Mouse (Mus musculus) activated CD4-positive, CD25-positive, alpha-beta regulatory T cell, adult 4 months (primary cell): ENCODE measurements at regions not wholly inside any gene's neighbourhood (a gene's known extent, or its start where the extent isn't known, plus 50 kb on each side); places are given as distances from the start of the nearest gene placed in this dataset.

ENCODE experiments used
- ATAC-seq: one replicate; pipeline ENCODE4 v1.8.0; 2017

DNA sequence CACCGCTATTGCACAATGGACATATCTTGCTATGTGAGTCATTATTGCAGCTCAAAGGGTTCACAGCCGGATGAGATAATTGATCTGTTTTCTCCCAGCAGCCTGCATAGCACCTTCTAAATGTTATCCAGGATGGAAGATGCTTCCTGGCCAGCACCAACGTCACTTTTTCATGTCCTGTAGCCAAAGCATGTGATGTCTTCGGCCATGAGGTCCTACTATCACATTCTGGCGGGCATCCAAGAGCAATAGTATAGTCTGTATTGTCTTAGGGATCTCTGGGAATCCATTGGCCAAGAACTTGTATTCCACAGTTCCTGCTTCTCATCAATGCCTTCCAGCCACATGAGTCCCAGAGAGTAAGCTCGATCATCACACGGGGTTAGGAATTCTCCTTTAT is 70.6 kb downstream of the Npy start:
- no peak for ATAC-seq

DNA sequence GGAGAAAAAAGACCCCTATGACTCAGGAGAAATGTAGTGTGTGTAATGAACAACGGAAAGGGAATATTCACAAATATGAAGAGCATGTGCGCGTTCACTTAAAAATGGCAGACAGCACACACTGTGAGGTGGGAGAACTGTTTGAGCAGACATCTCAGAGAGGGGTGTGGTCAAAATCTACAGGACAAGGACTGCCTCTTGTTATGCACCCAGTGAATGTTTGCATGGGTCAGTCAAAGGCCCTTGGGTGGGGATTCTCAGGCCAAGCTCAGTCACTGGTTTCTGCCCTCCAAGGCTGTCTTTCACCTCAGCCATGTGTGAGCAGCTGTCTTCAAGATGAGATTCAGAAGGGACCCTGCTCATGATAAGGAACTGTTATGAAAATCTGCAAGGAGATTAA is 76.6 kb downstream of the Npy start:
- ATAC-seq: no peak

GRCm38 (mm10) chr6:49901512-49901911 is 79.0 kb downstream of the Npy start:
- ATAC-seq: no peak

DNA sequence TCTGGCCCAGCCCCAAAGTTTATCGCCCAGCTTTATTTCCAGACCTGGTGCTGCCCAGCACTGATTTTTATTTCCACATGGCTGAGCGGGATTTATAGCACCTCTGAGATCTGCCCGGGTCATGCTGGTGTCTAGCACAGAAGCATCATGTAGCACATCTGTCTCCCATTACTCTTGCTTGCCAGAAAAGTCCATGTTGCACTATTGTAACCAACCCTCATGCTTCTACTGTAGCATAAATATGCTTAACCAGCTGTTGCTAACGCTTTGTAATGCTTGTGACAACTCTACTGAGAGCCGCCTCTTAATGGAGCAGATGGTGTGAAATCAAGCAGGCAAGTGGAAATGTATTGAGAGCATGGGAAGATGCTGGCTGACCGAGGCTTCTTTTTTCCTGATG is 81.5 kb downstream of the Npy start:
- no peak for ATAC-seq

DNA sequence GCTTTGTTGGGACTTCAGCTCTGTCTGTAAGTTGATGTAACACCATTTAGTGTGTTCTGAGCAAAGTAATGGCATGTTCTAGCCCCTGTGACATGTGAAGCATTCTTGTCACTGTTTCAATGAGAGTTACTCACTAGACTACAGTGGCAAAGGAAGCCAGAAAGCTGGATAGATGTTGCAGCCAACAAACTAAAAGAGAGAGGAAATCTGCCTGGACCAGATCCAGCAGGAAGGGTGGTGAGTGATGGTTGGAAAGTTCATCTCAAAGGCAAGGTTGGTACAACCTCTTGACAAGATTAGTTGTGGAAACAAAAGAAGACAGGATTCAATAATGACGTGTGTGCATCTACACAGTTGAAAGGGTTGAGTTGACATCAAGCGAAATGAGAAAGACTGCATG is 83.9 kb downstream of the Npy start:
- ATAC-seq: no peak

GRCm38 (mm10) chr6:49919089-49919812 is 96.7 kb downstream of the Npy start:
- ATAC-seq: no peak

- no peak for ATAC-seq
These were observed 97.3 kb downstream of the Npy start for GRCm38 (mm10) chr6:49919813-49920170.

DNA sequence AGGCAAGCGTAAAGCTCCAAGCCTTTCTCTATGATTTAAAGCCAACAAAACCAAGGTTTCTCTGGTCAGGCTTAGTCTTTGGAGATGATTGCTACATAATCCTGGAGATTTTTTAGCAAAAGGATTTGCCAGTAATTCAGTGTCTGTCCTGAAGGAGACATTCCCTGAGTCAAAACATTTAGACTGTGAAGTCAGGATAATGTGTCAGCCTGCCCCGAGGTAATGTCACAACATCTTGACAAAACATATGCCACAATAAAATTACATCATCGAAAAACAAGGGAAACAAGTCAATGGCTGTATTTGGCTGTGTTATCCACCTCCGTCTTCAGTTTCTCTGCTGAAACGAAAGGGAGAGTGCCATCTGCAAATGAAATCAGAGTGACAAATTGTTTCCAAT is 101.8 kb downstream of the Npy start:
- ATAC-seq: no peak

GRCm38 (mm10) chr6:49928075-49928474 is 105.6 kb downstream of the Npy start:
- no peak for ATAC-seq

GRCm38 (mm10) chr6:49930104-49930503 is 107.6 kb downstream of the Npy start:
- peak; percentile 92 for ATAC-seq

- ATAC-seq: no peak
These were observed 120.6 kb downstream of the Npy start for GRCm38 (mm10) chr6:49943087-49943486.

DNA sequence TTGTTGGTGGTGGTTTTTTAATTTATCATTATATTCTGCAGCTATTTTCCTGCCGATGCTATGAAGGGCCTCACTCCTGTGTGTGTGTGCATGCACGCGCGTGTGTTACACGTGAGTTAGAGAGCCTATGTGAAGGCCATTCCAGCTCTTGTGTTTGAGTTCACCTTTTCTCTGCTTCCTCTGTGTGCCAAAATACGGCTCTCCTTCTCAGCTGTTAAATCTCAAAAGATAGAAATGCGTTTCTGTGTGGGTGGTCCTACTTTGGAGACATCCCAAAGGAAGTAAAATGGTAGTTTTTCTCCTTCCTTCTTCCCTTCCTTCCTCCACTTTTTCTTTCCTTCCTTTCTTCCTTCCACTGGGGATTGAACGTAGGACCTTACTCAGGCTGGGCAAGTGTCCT is 136.4 kb downstream of the Npy start:
- no peak for ATAC-seq

DNA sequence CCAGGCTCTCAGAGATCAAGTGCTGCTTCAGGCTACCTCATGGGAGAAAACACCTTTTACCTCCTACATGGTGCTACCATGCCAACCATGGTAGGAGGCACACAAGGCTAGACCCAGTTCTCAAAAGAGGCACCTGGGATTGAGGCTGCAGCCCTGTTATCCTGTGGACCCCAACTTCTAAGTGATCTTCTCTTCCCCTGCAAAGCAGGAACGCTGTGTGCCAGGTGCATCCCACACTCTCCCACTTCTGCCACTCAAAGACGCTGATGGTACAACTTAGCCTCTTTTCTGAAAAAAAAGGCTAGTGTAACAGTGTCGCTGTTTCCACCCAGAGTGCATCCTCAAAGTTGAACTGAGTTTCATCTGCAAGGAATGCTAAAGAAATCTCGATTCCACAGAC is 138.7 kb downstream of the Npy start:
- ATAC-seq: no peak

DNA sequence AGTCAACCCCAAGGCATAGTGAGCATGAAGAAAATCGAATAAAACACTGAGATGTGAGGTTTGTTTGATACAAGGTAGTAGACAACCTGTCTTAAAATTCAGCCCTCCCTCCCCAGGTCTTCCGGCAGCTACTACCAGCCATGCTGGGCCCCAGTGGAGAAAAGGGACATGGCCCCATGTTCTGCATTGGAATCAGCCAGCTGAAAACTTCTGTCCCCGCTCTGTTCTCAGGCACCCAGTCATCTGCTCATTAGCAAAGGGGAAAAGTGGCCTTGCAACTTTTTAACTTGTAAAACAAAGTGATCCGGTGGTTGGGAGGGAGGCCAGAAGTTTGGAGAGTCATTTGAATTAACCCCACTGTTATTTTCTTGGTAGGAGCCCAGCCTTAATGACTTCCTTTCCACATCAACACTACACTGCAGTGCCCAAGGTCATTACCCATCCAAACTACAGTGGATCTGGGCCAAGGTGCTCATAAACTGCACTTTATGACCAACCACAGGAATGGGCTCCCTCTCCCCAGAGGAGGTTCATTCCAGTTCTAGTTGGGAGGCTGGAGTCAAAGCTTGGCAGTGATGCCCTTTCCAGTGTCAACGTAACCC is 143.5 kb downstream of the Npy start:
- ATAC-seq: no peak

DNA sequence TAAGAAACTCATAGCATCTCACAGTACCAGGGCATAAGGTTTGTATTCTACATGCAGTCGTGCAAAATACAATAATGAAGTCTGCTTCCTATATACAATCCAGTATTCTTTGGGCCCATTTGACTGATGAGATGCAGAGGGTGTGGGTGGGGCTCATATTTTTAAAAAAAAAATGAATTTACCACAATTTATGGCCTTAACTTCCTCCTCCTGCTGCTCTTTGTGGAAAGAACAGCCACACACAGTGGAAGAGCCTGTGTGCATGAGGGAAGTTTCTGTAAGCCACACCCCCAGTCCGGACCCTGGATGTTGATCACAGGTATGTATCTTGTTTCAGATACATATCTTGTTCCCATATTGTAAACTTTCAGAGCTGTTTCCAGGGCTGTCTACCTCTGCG is 143.5 kb upstream of the Mpp6 start:
- no peak for ATAC-seq

DNA sequence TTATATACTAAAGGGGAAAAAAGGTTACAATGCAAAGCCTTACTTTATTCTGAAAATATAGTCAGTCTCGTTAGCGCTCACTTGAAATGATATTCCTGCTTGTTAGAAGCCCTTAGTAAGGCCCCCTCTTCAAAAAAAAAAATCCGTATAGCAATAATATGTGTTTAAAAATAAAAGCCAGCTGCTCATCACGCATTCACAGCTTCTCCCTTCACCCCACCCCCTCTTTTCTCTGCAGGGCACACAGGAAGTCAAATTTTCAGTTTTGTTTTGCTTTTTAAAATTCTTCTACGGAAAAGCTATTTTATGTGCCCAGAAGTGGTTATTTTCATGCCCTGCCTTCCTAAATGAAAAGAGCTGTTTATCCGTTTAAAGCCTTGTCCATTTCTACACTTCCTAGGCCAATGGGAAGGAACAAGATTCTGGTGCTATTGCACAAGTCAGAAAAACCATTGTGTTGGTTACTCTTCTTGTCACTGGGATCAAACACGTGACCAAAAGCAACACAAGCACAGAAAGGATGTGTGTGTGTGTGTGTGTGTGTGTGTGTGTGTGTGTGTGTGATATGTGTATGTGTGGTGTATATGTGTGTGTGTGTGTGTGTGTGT is 136.7 kb upstream of the Mpp6 start:
- ATAC-seq: peak; percentile 83

GRCm38 (mm10) chr6:49977783-49978182 is 132.3 kb upstream of the Mpp6 start:
- ATAC-seq: no peak

DNA sequence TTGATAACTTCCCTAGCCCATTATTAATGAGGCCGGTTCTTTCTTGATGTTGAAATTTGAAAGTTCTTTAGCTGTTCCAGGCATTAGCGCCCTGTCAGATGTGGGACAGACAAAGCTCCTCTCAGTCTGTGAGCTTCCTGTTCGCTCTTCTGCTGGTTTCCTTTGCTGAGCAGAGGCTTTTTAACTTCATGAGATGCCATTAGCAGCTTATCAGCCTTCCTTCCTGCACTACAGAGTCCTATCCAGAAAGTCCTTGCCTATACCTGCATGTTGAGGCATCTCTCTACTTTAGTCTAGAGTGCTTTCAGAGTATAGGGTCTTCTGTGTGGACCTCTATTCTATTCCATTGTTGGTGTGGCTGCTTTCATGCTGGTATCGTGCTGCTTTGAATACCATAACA is 126.3 kb upstream of the Mpp6 start:
- ATAC-seq: no peak

DNA sequence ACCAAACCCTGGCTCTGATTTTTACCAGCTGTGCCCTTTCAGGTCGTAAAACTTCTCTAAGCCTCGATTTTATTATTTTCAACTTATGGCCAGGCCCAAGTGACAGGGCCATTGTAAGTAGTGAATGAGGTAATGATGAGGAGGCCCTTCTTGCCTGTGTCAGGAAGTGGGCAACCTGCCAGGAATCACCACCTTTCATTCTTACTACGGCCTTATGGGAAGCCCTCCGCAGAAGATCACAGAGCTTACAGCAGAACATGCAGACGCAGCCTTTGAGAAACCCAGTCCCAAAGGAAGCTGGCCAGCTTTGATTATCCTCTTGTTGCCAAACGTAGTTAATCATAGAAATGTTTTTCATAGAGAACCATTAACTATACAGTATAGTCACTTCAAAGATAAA is 124.9 kb upstream of the Mpp6 start:
- ATAC-seq: no peak

GRCm38 (mm10) chr6:49987141-49987540 is 122.9 kb upstream of the Mpp6 start:
- ATAC-seq: no peak

- ATAC-seq: no peak
These were observed 122.4 kb upstream of the Mpp6 start for GRCm38 (mm10) chr6:49987541-49988210.

DNA sequence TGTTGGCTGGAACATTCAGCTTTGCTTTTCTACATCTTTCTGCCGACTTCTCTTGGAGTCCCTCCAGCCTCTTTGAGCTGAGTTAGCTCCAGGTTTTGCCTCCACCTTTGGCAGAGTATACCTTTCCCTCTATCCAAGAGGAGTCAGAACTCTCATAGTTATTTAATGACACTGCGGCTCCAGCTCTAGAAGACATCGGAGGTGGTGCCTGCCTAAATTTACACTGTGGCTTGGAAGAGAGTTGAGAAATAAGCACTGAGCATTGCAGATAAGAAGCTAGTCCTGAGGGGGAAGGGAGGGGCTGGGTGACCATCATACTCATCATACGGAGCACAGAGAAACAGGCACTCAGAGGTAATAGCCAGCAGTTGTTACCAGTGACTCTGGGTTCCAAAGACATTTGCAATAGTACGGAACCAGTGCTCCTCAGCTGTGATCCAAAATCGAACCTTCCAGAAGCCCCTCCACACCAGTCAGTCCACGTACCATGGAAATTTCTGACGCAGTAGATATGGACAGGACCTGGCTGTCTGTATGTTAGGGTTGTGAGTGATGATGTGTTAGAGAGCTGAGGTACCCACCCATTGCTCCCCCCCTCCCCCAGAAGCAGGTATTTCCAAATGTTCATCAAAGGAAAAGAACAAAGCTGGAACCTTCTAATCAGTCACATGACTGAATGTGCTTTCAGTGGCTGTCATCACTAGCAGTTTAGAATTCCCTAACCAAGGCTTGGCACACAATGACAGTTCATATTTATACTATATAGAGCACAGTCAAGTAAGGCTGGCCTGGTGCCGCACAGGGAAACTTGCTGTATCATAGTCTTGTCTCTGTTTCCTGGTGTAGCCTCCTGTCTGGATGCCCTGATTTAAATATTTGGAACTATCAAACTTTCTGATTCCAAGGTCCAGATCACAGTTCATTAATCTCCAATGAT is 120.2 kb upstream of the Mpp6 start:
- ATAC-seq: no peak

GRCm38 (mm10) chr6:49990522-49990858 is 119.6 kb upstream of the Mpp6 start:
- no peak for ATAC-seq
